Mouse (Mus musculus) gastrocnemius, postnatal 4 days (tissue): Measurements from ENCODE around the gene Lama5. TPM values are rescaled to one million over a fixed set of nuclear protein-coding genes. Genes with fewer than 3 reads are reported as not detected.

Experiments
- DNase-seq, 2 experiments: peaks; one replicate each; pipeline ENCODE4 v3.0.0; 2021 to 2022; ENCODE audit warnings: low spot score in 2 of 2, mixed read lengths in 2 of 2
- microRNA-seq: library from miRNA; unstranded; fragments of <30 nt; microRNA quantifications from one replicate; pipeline ENCODE4 v1.2.0, GENCODE M21; 2021
- total RNA-seq, 2 experiments: library from RNA; stranded (reverse); gene quantifications; 2 replicates each; pipeline ENCODE4 v1.2.3; 2021

Gene Lama5
- total RNA-seq, 2 experiments from 2014 or later: 32.3 to 42.7 TPM

GRCm38 (mm10) chr2:180158627-180159026, 67.0 kb downstream of the Lama5 start:
- DNase-seq: no peak

- no peak for DNase-seq
Observed at GRCm38 (mm10) chr2:180154796-180155195, 70.9 kb downstream of the Lama5 start.

- DNase-seq: no peak
Observed at GRCm38 (mm10) chr2:180148551-180148950, 77.1 kb downstream of the Lama5 start.

DNA sequence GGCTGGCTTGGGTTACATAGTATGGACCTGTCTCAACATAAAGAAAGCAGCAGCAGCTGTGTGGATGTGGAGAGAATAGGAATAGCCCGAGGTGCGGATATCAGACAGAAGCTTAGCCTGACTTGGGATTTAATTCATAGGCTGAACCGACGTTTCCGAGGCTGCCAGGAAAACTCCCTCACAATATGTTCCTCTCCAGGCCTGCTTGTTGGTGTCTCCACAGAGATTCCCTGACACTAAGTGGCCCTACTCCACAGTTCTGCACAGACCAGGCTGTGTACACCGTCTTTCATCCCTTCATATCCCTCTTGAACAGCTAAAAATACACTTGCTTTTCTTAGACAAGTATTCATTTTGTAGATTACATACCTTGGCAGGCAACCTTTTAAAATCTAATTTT, 78.3 kb downstream of the Lama5 start:
- DNase-seq: no peak

- no peak for DNase-seq
Observed at GRCm38 (mm10) chr2:180146091-180146490, 79.6 kb downstream of the Lama5 start.

DNA sequence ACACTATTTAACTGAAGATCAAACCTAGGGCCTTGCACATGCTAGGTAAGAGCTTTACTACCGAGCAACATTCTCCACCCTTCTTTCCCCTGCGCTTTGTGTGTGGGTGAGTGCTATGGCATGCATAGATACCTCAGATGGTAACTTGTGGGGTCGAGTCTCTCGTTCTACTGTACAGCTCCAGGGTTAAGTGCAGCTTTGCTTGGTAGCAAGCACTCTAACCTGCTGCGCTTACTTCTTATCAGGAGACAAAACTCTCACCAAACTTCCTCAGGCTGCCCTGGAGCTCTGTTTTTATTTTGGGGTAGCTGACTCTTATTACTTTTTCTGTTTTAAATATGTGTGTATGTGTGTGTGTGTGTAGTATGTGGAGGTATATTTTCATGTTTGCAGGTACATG, 90.2 kb downstream of the Lama5 start:
- no peak for DNase-seq

- no peak for DNase-seq
Observed at GRCm38 (mm10) chr2:180133911-180134310, 91.7 kb downstream of the Lama5 start.

- no peak for DNase-seq
Observed at GRCm38 (mm10) chr2:180133231-180133630, 92.4 kb downstream of the Lama5 start.

DNA sequence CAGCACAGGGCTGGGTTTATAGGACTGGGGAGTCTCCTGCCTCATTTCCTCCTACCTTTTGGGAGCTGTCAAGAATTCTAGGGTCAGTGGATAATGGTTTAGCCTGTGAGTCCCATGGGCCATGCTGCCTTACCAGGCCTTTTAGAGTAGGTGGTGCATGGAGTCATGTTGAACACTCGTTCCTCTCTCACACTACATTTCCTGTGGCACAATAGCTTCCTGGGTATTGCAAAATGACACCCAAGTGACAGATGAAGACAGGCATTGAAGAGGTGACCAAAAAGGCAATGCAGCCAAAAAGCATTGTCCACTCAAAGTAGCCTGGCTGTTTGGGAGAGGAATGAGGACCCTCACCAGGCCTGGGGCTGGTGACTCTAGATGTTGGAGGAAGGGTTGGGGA, 98.0 kb downstream of the Lama5 start:
- no peak for DNase-seq

Small RNA genes within 50 kb of the gene (microRNA-seq; reads per million reads assigned to microRNA genes)
- not detected for gene Mir3091
- not detected for gene Mir7005

Other genes with a start within 250 kb of the Lama5 start
- gene Taf4, start 249.2 kb downstream of the Lama5 start, total RNA-seq: 10 to 100 TPM; 14.1 to 15.7 TPM
- 10 to 100 TPM; 48.3 to 50.8 TPM for gene Lsm14b, start 200.9 kb downstream of the Lama5 start, total RNA-seq
- gene Psma7, start 183.4 kb downstream of the Lama5 start, total RNA-seq: 100 to 1,000 TPM; 201 TPM
- gene Ss18l1, start 183.3 kb downstream of the Lama5 start, total RNA-seq: 1 to 10 TPM; 3.7 to 4.3 TPM
- gene Mtg2, start 155.3 kb downstream of the Lama5 start, total RNA-seq: 10 to 100 TPM; 13.4 to 15.0 TPM
- under 1 TPM; 0.10 to 0.34 TPM for gene Hrh3, start 121.4 kb downstream of the Lama5 start, total RNA-seq
- 10 to 100 TPM; 27.7 to 32.1 TPM for gene Osbpl2, start 106.6 kb downstream of the Lama5 start, total RNA-seq
- gene Adrm1, start 54.4 kb downstream of the Lama5 start, total RNA-seq: 100 to 1,000 TPM; 113 to 131 TPM
- gene Rps21, start 31.5 kb upstream of the Lama5 start, total RNA-seq: 100 to 1,000 TPM; 786 to 791 TPM
- gene Cables2, start 47.6 kb upstream of the Lama5 start, total RNA-seq: 10 to 100 TPM; 13.4 to 14.6 TPM
- not detected for gene Rbbp8nl, start 64.0 kb upstream of the Lama5 start, total RNA-seq
- gene Gata5, start 108.8 kb upstream of the Lama5 start, total RNA-seq: under 1 TPM in 1 of 2 experiments, not detected in 1; 0.08 TPM
- under 1 TPM; 0.21 to 0.69 TPM for gene Slco4a1, start 230.4 kb upstream of the Lama5 start, total RNA-seq